Mouse (Mus musculus) splenic B cell, adult 2 months (primary cell): ENCODE results near the gene Cnnm2.

ENCODE experiments used
- DNase-seq: peaks from one replicate; pipeline ENCODE4 v3.0.0-alpha.2; 2011; ENCODE audit warnings: low read depth, low spot score
- H3K27me3 ChIP-seq: 2 replicates; pipeline ENCODE4 v1.6.1; 2012; ENCODE audit warnings: mild to moderate bottlenecking, low read length, moderate library complexity, mixed read lengths; ENCODE audit not compliant: control insufficient read depth, poor library complexity, insufficient read depth, severe bottlenecking
- H3K36me3 ChIP-seq: 2 replicates; pipeline ENCODE4 v1.6.1; 2012; ENCODE audit warnings: mild to moderate bottlenecking, low read length, moderate library complexity, mixed read lengths; ENCODE audit not compliant: control insufficient read depth, poor library complexity, insufficient read depth, severe bottlenecking

The Cnnm2 gene

DNA sequence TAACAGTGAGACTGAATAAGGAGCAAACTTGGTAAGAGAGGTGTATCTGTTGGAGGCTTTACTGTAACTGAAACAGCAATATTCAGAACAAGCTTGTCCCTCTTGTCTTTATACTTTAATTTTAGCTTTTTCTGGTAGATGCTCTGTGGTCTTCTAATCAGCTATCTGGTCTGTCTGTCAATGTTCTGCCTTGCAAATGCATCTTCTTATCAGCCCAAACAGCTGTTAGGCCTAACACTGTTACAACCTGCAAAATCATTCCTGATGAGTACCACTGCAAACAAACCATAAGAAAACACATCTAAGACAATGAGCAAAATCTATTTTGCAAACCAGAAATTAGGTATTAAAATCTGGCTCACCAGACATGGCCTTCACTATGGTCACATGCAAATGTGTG is 144.0 kb downstream of the Cnnm2 start:
- Histone ChIP-seq H3K36me3 (peaks cover 4% of the 10 kb centered on the region; the same call in 1 of the 2 replicates), H3K27me3 (no peaks in the 10 kb centered on the region)
- DNase-seq = no peak

DNA sequence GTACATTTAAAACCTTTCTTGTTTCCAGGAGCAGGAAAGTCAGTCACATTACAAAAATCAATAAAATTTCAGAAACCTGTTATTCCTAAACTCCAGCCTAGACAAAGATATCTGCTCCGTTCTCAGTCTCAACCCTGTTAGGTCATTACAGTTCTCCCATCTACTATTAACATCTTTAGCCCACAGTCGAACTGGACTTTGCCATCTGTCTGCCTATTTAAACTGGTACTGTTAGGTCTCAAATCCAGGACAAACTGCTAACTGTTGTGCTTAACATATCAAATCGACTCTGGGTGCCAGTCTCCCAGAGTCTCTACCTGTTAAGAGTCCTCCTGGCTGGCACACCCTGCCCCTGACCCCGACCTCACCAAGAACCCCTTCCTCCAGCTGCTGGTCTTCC is 144.6 kb downstream of the Cnnm2 start:
- Histone ChIP-seq H3K36me3 (peaks cover 4% of the 10 kb centered on the region; the same call in 1 of the 2 replicates), H3K27me3 (no peaks in the 10 kb centered on the region)
- DNase-seq = no peak

DNA sequence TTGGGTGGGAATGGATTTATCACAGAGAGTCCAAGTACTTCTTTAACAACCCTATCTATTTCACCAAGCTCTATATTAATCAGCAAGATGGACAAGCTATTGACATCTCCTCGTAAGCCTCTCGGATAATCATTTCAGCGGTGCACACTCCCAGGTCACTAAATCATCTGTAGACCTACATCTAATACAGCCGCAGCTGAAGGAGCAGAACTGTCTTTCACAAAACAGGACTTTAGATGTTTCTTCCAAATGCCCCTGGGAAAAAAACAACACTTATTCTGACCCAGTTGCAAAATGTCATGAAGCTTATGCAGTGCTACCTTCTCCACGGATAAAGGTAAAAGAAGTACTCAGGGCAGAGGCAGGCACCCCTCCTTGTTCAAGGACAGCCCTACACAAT is 146.8 kb downstream of the Cnnm2 start:
- Histone ChIP-seq H3K36me3 (peaks cover 2% of the 10 kb centered on the region; the same call in 1 of the 2 replicates), H3K27me3 (no peaks in the 10 kb centered on the region)
- DNase-seq = no peak

DNA sequence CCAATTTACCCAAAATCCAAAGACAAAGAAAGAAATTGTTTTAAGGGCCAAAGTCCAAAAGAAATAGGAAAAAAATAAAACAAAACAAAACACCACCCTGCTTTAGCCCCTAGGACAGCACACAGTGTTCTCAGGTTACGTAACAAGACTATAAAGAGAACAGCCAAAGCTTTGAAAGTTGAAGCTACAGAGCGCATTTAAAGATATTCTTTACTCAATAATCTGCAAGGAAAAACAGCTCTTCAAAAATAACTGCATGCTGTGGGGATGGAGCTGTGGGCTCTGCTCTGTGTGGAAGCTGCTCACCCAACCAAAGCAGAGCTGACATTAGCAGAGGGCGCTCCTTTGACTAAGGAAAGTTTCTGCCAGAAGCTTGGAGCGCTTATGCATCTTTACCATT is 147.6 kb downstream of the Cnnm2 start:
- DNase-seq = no peak
- H3K27me3 ChIP-seq = no peaks in the 10 kb centered on the region
- H3K36me3 ChIP-seq = 0 out of 2 replicates have a peak, but pooled peaks cover 2% of the 10 kb centered on the region

DNA sequence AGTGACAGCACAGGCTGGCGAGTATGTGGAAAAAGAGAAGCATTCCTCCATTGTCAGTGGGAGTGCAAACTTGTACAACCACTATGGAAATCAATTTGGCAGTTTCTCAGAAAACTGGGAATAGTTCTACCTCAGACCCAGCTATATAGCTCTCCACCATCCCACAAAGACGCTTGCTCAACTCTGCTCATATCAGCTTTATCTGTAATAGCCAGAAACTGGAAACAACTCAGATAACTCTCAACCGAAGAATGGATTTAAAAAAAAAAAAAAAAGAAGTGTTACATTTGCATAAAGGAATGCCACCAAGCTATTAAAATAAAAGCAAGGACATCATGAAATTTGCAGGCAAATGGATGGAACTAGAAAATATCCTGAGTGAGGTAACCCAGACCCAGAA is 150.1 kb downstream of the Cnnm2 start:
- Histone ChIP-seq H3K27me3 (no peaks in the 10 kb centered on the region), H3K36me3 (no peaks in the 10 kb centered on the region)
- no peak for DNase-seq

DNA sequence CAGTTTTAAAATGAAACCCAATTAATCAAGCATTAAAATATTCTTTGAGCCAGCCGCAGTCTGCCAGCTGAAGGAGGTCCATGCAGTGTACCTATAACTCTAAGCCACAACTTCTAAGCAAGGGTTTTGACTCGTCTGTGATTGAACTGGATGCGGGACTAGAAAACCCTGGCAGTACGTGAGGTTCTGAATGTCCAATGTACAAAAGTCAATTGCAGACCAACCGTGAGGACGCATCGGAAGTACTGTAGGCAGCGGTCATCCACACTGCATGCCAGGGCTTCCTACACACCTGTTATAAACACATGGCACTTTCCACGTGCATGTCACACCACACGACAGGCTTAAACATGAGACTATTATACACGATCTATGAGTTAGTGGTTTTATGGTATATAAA is 152.2 kb downstream of the Cnnm2 start:
- Histone ChIP-seq H3K27me3 (no peaks in the 10 kb centered on the region), H3K36me3 (no peaks in the 10 kb centered on the region)
- no peak for DNase-seq

DNA sequence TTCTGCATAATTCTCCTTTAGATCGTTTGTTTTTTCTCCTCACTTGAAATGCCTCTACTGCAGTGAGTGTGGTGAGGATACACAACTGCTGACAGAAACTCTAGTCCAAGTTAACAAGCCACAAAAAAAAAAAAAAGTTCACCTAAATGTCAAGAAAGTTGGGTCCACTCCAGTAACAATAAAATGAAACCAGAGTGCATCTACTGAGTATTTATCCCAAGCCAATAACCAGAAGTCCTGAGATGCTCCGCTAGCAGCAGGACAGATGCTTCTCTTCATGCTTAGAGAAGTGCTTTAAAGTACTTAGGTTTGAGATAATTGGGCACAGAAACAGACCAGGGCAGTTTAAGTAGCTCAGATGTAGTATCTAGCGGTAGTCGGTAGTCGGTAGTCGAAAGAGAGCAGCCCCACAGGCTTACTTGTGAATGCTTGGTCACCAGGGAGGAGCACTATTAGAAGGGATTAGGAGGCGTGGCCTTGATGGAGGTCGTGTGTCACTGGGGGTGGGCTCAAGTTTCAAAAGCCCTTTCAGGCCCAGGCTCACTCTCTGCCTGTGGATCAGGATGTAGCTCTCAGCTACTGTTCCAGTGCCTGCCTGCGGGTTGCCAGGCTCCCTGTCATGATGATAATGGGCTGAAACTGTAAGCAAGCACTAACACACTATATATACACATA is 154.1 kb downstream of the Cnnm2 start:
- H3K27me3 ChIP-seq = no peaks in the 10 kb centered on the region
- no peak for DNase-seq

DNA sequence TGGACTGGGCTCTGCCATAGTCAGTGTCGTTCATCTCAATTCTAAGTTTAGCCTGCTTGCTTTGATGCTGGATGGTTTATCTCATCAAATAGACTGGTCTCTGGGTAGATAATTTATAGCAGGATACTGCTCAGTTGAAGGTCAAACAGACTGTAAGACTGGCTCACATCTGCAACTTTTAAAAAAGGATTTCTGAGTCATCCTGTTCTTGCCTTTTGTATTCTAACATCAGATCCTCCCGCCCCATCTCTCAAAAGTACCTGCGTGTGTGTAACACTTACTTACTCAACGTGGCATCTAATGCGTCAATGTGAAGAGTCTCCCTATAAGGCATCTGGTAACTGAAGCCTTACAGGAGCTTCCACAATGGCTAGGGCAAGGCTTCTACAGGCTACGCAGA is 159.2 kb downstream of the Cnnm2 start:
- no peak for DNase-seq
- no peaks in the 10 kb centered on the region for H3K27me3 ChIP-seq
- peaks cover 2% of the 10 kb centered on the region; the same call in 1 of the 2 replicates for H3K36me3 ChIP-seq

More for the DNA sequence above, 154.1 kb downstream of the Cnnm2 start:
- no peaks in the 10 kb centered on the region for H3K36me3 ChIP-seq

DNA sequence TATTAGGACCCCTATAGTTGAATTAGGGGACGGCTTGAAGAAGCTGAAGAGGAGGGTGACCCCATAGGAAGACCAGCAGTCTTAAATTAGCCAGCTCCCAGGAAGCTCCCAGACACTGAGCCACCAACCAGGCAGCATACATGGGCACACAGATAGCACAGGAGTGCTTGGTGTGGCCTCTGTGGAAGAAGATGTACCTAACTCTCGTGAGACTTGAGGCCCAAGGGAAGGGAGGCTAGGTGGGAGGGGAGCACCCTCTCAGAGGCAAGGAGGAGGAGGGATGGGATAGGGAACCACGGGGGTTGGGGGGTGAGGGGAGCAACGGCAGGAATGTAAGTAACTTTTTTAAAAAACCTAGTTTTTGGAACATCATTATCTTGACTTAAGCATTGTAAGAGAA is 165.0 kb downstream of the Cnnm2 start:
- DNase-seq = no peak
- Histone ChIP-seq H3K36me3 (no peaks in the 10 kb centered on the region; the same call in 1 of the 2 replicates), H3K27me3 (no peaks in the 10 kb centered on the region)

DNA sequence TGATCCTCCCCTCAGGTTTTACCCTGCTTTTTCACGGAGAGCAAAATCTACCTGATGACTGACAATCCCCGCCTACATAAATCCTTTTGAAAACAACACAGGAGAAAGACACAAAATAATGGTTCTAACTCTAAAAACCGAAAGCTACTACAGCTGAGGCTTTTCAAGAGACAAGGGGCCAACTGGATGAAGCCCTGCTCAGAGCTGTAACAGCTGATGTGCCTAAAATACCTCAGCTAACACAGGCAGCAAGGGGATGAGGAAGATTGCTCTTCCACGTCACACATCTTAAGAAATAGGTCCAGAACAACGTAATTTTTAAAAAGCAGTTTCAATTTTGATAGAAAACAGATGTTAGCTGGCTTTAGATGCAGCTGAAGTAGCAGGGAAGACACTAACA is 165.6 kb downstream of the Cnnm2 start:
- Histone ChIP-seq H3K36me3 (no peaks in the 10 kb centered on the region), H3K27me3 (no peaks in the 10 kb centered on the region)
- DNase-seq = peak; percentile 10

DNA sequence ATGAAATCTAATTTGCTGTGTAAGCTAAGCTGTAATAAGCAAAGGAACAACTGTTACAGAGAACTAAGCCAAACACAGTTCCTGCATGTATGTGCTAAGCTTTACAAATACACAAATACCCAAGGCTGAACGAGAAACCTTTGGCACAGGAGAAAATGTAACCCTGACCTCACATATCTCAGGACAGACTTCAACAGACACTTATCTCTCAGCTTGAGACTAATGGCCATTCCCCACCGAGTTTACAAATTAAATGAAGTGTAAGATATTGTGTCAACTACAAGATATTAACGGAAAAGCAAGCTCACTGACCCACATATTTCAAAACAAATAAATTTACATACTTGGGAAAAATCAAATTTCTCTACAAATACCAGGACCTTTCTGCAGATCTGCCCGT is 166.7 kb downstream of the Cnnm2 start:
- DNase-seq = no peak
- Histone ChIP-seq H3K27me3 (no peaks in the 10 kb centered on the region), H3K36me3 (no peaks in the 10 kb centered on the region)

DNA sequence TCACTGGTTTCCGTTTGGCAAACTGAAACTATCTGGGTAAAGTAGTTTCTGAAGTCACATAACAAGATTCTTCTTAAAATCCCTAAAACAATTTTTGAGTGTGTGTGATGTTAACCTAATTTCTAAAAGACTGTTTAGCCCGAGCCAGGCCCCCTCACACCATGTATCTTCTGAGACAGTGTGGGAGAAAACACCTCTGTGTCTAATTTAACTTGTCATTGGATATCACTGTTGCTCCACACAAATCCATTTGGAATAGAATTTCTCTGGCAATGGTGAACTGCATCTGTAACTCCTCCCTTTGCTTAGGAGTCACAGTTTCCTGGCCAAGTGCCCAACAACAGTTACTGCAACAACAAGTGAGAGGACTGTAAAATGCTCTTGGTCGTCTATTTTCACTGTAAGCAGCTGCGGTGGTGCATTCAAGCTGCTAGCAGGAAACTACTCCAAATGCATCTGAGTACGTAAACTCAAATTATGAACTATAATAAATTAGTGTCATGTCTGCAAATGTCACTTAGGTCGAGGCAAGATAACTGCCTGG is 167.7 kb downstream of the Cnnm2 start:
- Histone ChIP-seq H3K36me3 (no peaks in the 10 kb centered on the region), H3K27me3 (no peaks in the 10 kb centered on the region)
- peak; percentile 20 for DNase-seq
